Mouse (Mus musculus): ENCODE results near the gene Sulf2. TPM values are rescaled to one million over a fixed set of nuclear protein-coding genes. Genes with fewer than 3 reads are reported as not detected.

The Sulf2 gene
- polyA plus RNA-seq, 1 experiment: 234 TPM

- no peak overlapping the region for H3K27ac ChIP-seq (ENCODE audit: insufficient read depth, low read length)
- TF ChIP-seq CTCF (IDR thresholded peaks at IDR 0.05; ENCODE audit: borderline replicate concordance, insufficient read depth, low read length) (no peak), POLR2A (IDR thresholded peaks at IDR 0.05; ENCODE audit: low read depth, low read length) (no peak)
- peaks cover 10% of the 10 kb centered on the region for H3K4me1 ChIP-seq (ENCODE audit: control insufficient read depth, insufficient read depth, low read length)
- H3K4me3 ChIP-seq (ENCODE audit: insufficient read depth, low read length): no peak overlapping the region
These were observed 81.1 kb downstream of the Sulf2 start for GRCm38 (mm10) chr2:166074322-166074721.

DNA sequence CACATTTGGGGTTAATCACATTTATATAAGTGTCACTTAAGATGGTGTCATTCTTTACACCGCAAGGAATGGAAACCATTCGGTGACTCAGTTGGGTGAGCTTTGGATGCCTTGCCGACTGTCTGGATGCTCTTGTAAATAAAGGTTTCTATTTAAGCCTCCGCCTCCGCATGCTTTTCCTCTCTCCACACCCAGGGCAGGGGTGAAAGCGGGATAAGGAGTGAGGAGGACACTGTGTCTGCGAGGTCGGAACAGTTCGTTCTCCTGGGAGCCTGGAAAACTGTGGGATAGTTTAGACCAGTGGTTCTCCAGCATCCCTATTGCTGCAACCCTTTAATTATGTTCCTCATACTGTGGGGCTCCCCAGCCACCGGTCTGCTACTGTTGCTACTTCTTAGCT lies 82.4 kb downstream of the Sulf2 start:
- H3K4me3 ChIP-seq (ENCODE audit: insufficient read depth, low read length): no peak overlapping the region
- H3K27ac ChIP-seq (ENCODE audit: insufficient read depth, low read length): peak overlapping the region; percentile 55
- TF ChIP-seq CTCF (IDR thresholded peaks at IDR 0.05; ENCODE audit: borderline replicate concordance, insufficient read depth, low read length) (no peak), POLR2A (IDR thresholded peaks at IDR 0.05; ENCODE audit: low read depth, low read length) (no peak)
- H3K4me1 ChIP-seq (ENCODE audit: control insufficient read depth, insufficient read depth, low read length): peaks cover 12% of the 10 kb centered on the region

- Histone ChIP-seq H3K4me1 (ENCODE audit: control insufficient read depth, insufficient read depth, low read length) (peaks cover 12% of the 10 kb centered on the region), H3K27ac (ENCODE audit: insufficient read depth, low read length) (no peak overlapping the region), H3K4me3 (ENCODE audit: insufficient read depth, low read length) (no peak overlapping the region)
- TF ChIP-seq CTCF (IDR thresholded peaks at IDR 0.05; ENCODE audit: borderline replicate concordance, insufficient read depth, low read length) (no peak), POLR2A (IDR thresholded peaks at IDR 0.05; ENCODE audit: low read depth, low read length) (no peak)
These were observed 83.6 kb downstream of the Sulf2 start for GRCm38 (mm10) chr2:166071889-166072288.

GRCm38 (mm10) chr2:166071481-166071880 lies 84.0 kb downstream of the Sulf2 start:
- Histone ChIP-seq H3K4me3 (ENCODE audit: insufficient read depth, low read length) (no peak overlapping the region), H3K27ac (ENCODE audit: insufficient read depth, low read length) (no peak overlapping the region), H3K4me1 (ENCODE audit: control insufficient read depth, insufficient read depth, low read length) (peaks cover 12% of the 10 kb centered on the region)
- TF ChIP-seq POLR2A (IDR thresholded peaks at IDR 0.05; ENCODE audit: low read depth, low read length) (no peak), CTCF (IDR thresholded peaks at IDR 0.05; ENCODE audit: borderline replicate concordance, insufficient read depth, low read length) (no peak)

DNA sequence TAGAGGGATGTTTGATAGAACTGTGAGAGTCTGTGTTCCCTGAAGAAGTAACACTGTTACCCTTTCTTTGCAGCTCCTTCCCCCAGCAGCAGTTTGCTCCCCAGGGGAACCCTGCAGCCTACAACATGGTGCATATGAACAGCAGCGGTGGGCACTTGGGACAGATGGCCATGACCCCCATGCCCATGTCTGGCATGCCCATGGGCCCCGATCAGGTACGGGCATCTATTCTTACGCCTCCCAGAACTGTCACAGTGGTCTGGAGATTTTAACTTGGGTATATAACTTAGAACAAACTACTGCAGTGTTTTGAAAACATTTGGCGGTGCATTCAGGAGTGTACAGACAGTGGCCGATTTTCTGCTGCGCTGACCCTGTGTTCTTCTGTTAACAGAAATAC lies 85.7 kb downstream of the Sulf2 start:
- Histone ChIP-seq H3K4me3 (ENCODE audit: insufficient read depth, low read length) (no peak overlapping the region), H3K4me1 (ENCODE audit: control insufficient read depth, insufficient read depth, low read length) (peaks cover 12% of the 10 kb centered on the region), H3K27ac (ENCODE audit: insufficient read depth, low read length) (peak overlapping the region; percentile 1; the same call in 1 of the 2 replicates)
- TF ChIP-seq POLR2A (IDR thresholded peaks at IDR 0.05; ENCODE audit: low read depth, low read length) (no peak), CTCF (IDR thresholded peaks at IDR 0.05; ENCODE audit: borderline replicate concordance, insufficient read depth, low read length) (no peak)

DNA sequence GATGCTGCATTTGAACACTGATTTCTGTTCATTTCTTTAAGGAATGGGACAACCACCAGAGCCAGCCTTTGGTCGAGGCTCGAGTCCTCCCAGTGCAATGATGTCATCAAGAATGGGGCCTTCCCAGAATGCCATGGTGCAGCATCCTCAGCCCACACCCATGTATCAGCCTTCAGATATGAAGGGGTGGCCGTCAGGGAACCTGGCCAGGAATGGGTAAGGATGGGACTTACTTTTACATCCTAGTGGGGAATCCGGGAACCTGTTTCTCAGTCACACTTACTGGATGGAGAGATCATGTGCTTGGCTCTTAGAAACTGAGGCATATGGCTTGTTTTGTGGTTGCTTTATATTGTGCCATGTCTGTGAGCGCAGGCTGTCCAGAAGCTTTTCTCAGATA lies 86.3 kb downstream of the Sulf2 start:
- Histone ChIP-seq H3K4me1 (ENCODE audit: control insufficient read depth, insufficient read depth, low read length) (peaks cover 12% of the 10 kb centered on the region), H3K27ac (ENCODE audit: insufficient read depth, low read length) (no peak overlapping the region; the same call in 1 of the 2 replicates), H3K4me3 (ENCODE audit: insufficient read depth, low read length) (no peak overlapping the region)
- TF ChIP-seq CTCF (IDR thresholded peaks at IDR 0.05; ENCODE audit: borderline replicate concordance, insufficient read depth, low read length) (no peak), POLR2A (IDR thresholded peaks at IDR 0.05; ENCODE audit: low read depth, low read length) (no peak)

DNA sequence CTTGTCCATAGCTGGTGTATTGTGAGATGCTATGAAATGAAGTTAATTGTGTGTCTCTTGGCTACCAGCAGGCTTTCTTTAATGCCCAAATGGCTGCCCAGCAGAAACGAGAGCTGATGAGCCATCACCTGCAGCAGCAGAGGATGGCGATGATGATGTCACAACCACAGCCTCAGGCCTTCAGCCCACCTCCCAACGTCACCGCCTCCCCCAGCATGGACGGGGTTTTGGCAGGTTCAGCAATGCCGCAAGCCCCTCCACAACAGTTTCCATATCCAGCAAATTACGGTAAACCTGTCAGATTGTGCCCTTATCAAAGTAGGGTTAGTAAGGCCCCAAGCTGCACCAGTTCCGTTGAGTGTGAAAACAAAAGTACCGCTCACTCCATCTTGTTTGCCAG lies 87.2 kb downstream of the Sulf2 start:
- TF ChIP-seq CTCF (IDR thresholded peaks at IDR 0.05; ENCODE audit: borderline replicate concordance, insufficient read depth, low read length) (no peak), POLR2A (IDR thresholded peaks at IDR 0.05; ENCODE audit: low read depth, low read length) (no peak)
- Histone ChIP-seq H3K4me3 (ENCODE audit: insufficient read depth, low read length) (no peak overlapping the region), H3K27ac (ENCODE audit: insufficient read depth, low read length) (no peak overlapping the region), H3K4me1 (ENCODE audit: control insufficient read depth, insufficient read depth, low read length) (peaks cover 12% of the 10 kb centered on the region)

- Histone ChIP-seq H3K4me1 (ENCODE audit: control insufficient read depth, insufficient read depth, low read length) (peaks cover 9% of the 10 kb centered on the region), H3K4me3 (ENCODE audit: insufficient read depth, low read length) (no peak overlapping the region), H3K27ac (ENCODE audit: insufficient read depth, low read length) (no peak overlapping the region)
- no peak for TF ChIP-seq POLR2A (IDR thresholded peaks at IDR 0.05; ENCODE audit: low read depth, low read length)
- no peak for TF ChIP-seq CTCF (IDR thresholded peaks at IDR 0.05; ENCODE audit: borderline replicate concordance, insufficient read depth, low read length)
These were observed 89.0 kb downstream of the Sulf2 start for GRCm38 (mm10) chr2:166066434-166066833.

DNA sequence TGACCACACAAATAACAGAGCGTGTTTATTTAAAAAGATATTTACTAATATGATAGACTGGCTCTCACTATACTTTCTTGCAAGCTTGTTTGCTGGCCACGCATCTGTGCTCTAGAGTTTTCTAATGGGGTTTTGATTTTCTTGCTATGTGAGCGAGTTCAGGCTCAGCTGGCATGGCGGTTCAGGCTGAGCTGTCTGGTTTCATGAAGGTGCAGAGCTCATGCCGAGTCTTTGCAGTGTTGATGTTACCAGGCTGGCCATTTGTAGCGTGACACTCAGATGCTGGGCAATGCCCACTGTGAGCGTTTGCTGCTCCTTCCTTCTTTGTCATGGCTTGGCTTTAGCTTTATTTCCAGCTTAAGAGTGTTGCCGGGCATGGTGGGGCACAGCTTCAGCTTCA lies 93.0 kb downstream of the Sulf2 start:
- Histone ChIP-seq H3K27ac (ENCODE audit: insufficient read depth, low read length) (no peak overlapping the region), H3K4me3 (ENCODE audit: insufficient read depth, low read length) (no peak overlapping the region), H3K4me1 (ENCODE audit: control insufficient read depth, insufficient read depth, low read length) (no peaks in the 10 kb centered on the region)
- no peak for TF ChIP-seq CTCF (IDR thresholded peaks at IDR 0.05; ENCODE audit: borderline replicate concordance, insufficient read depth, low read length)
- no peak for TF ChIP-seq POLR2A (IDR thresholded peaks at IDR 0.05; ENCODE audit: low read depth, low read length)

DNA sequence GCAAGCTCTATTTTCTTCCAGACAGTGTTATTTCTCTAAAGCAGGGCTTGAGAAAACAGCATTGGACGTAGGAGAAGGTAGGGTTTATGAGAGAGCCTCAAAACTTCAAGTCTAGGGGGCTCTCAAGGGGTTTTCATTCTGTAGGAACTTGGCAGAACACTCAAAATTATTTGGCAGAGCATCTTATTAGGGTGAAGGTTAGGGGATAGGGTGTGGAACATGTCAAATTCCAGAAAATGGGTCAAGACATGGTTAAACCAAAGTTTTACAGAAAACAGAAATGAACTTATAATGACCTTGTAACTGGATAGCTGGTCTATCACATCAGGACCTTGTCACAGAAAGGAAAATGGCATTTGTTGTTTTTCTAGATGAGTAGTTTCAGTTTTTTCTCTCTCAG lies 93.5 kb downstream of the Sulf2 start:
- Histone ChIP-seq H3K27ac (ENCODE audit: insufficient read depth, low read length) (no peak overlapping the region), H3K4me1 (ENCODE audit: control insufficient read depth, insufficient read depth, low read length) (no peaks in the 10 kb centered on the region), H3K4me3 (ENCODE audit: insufficient read depth, low read length) (no peak overlapping the region)
- no peak for TF ChIP-seq CTCF (IDR thresholded peaks at IDR 0.05; ENCODE audit: borderline replicate concordance, insufficient read depth, low read length)
- no peak for TF ChIP-seq POLR2A (IDR thresholded peaks at IDR 0.05; ENCODE audit: low read depth, low read length)
